Mouse (Mus musculus): ENCODE data around the gene Sec62.

DNA sequence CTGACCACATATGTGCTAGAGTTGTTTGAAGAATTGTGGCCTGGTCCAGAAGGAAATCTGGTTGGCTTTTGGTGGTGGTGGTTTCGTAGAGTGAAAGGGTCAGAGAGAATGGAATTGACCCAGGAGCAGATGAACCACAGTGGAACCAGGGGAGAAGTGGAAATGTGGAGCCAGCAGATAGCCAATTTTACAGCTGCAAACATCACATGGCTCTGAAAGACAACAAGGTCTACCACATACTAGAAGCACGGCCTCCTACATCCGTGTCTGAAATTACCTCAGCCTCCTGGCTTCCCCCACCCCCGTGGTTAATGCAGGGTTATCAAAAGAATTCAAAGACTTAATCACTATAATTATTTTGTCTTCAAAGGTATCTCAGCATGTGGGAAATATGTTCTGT lies 27.8 kb upstream of the Sec62 start:
- TF ChIP-seq POLR2A (IDR thresholded peaks at IDR 0.05; ENCODE audit: control insufficient read depth, extremely low read depth, insufficient read depth, low read length, poor library complexity), result no peak
- no peak for TF ChIP-seq CTCF (IDR thresholded peaks at IDR 0.05; ENCODE audit: borderline replicate concordance, control insufficient read depth, extremely low read depth, insufficient read depth, low read length, poor library complexity)
